Mouse (Mus musculus) kidney, postnatal 14 days (tissue): Measurements from ENCODE around the gene Ranbp9.

Source experiments
- DNase-seq: peaks from one replicate; pipeline ENCODE4 v3.0.0; 2022; ENCODE audit warnings: mixed read lengths

The Ranbp9 gene

DNA sequence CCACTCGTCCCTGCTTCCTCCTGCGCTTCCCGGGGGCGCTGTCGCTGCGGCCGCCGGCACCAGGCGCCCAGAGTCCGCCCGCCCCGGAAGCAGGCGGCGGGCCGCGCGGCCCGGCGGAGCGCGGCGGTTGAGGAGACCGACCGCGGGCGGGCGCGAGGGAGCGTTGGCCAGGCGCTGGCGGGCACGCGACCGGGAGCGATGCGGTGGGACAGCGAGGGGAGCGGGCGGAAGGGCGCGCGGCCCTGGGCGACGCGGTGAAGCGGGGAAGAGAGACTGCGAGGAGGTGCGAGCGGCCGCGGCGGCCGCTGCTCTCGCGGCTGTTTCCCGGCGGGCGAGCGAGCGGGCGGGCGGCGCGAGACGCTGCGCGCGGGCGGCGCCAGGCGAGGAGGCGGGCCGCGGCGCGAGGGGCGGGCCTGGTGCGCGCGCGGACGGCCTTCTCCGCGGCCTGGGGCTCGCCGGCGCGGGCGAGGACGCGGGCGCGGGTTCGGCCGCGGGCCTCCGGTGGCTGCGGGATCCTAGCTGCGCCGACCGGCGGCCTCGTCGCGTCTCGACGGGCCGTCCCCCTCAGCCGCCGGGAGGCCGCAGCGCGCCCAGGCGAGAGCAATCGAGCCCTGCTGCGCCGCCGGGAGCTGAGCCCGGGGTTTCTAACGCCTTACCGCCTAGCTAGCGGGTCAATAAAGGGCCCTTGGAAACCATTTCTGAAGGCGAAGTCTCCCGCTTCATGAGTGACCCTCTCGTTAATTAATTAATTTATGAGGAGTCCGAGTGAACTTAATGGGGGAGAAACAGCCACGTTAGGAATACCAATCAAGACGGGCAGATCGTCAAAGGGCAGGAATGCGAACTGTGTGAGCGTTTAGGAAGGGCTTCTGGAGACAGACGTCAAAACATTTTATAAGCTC, at the start of gene Ranbp9:
TSS of gene Ranbp9 (minus strand) at position 326 of the 902 bp plus-strand sequence.
- DNase-seq = peak; percentile 90

DNA sequence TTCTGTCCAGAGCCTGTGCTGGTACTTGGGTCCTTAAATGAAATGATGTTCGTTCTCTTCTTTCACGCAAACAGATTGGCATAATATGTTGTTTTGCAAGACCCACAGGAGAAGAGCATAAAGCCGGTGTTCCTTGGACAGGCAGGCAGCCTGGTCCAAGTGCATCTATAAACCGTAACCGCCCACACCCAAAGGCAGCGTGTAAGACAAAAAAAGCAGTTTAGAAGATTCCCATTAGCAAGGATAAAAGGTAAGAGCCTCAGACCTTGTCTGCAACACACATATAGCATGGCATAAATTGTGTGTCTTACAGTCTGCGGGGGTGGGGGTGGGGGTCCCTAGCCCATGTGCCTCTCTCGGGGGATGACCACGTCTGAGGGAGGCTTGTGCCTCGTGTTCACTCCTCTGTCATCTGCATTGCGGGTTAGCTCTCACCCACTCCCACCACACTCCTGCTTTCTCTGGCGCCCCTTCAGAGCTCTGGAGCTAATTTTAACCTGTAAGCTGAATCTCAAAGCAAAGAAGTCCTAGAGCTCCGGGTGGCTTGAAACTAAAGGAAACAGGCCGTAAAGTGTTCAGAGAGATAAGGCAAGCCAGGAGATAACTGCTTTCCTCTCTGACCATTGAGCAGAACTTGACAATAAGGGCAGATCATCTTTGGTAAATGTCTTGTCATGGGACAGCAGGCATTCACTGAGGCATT, 49.2 kb upstream of the Ranbp9 start:
- DNase-seq = no peak

DNA sequence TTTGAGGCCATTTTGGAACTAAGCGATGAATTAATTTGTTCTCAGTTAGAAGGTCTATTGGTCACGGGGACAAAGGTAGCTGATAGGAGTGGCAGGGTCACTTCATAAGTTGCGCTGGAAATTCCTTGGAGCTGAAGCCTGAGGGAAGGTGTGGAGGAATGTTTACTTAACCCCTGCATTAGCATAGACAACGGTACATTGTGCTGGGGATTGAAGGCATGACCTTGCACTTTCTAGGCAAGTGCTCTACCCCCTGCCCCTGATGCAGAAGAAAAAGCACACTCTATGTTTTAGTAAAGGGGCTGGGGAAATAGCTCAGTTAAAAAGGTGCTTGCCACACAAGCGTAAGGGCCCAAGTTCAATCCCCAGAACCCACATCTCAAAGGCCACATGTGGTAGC, 45.2 kb upstream of the Ranbp9 start:
- no peak for DNase-seq

DNA sequence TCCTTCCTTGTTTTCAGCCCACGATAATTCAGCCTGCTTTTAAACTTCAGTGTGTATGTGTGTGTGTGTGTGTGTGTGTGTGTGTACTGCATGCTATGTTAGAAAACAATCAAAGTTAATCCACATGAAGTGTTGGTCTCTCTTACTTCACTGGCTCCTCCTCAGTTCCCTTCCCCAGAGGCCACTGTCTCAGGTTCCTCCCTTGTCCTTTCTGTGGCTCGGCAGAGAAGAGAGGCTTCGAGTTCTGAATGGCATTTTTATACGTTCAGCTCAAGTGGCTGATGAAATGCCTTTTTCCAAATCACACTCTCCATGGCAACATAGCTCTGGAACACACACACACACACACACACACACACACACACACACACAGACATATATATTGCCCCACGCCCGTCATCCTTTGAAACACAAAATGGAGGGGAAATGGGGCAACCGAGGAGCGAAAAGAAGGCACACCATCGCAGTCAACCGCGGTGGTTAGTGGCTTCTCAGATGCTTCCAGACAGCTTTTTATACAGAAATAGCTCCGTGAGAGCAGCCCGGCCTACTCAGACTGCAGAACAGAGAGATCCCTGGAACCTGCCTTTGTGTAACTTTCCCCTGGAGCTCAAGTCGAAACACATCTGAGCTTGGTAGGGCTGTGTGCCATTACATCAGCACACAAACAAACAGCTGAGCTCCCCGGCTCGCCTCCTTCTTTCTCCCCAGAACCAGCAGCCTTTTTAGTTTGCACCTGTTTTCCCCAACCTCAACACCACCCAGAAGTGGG, 44.5 kb upstream of the Ranbp9 start:
- no peak for DNase-seq

GRCm38 (mm10) chr13:43524491-43525362, 43.6 kb upstream of the Ranbp9 start:
- DNase-seq = peak; percentile 33

GRCm38 (mm10) chr13:43523906-43524480, 42.9 kb upstream of the Ranbp9 start:
- no peak for DNase-seq

GRCm38 (mm10) chr13:43521940-43522339, 40.9 kb upstream of the Ranbp9 start:
- no peak for DNase-seq

DNA sequence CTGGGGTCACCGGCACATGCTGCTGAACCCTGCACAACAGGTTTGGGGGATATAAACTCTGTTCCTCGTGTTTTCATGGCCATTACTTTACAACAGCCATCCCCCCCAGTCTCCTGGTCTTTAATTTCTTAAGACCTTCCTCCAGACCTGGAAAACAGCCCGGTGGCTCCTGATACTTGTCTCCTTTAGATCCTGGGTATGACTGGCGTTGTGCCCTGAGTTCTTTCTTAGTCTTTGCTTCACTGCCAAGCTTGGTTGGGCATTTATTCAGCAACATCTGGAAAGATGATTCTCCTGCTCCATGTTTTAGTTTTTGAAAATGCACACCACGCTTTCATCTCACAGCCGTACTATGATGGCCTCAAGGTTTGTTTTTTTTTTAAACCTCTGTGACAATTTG, 38.2 kb upstream of the Ranbp9 start:
- no peak for DNase-seq

- no peak for DNase-seq
Measured at GRCm38 (mm10) chr13:43517371-43517770, 36.3 kb upstream of the Ranbp9 start.

- DNase-seq = no peak
Measured at GRCm38 (mm10) chr13:43516931-43517330, 35.8 kb upstream of the Ranbp9 start.

DNA sequence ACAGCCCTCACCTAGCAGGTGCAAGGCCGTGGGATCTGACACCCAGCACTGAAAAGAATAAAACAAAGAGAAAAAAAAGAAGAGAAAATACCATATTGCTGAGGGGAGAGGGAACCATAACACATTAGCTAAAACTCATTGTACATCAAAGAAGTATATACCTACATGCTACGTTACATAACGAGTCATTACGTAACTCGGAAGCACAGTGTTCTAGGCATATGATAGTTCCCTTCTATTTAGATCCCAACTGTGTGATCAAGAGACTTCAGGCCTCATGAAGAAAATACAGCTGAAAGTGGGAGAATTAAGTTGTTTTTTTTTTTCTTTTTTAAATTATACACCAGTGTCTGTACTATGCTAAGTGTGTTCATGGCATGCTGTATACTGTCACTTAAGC, 35.0 kb upstream of the Ranbp9 start:
- DNase-seq = no peak

DNA sequence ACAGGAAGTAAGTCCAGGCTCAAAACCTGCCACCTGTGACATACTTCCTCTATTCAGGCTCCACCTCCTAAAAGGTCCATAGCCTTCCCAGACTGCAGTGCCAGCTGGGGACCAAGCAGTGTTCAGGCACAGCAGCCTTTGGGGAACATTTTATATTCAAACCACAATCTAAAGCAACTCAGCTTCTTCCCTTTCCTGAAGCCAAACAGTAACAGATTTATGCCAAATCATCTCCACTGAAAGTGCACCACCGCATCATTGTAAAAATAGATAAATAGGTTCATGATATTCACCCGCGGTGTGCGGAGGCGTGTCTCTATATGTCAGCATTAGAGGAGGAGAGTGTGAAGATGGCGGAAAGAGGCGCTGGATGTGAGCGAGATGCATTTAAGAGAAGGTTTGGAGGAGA, 33.9 kb upstream of the Ranbp9 start:
- DNase-seq = no peak

DNA sequence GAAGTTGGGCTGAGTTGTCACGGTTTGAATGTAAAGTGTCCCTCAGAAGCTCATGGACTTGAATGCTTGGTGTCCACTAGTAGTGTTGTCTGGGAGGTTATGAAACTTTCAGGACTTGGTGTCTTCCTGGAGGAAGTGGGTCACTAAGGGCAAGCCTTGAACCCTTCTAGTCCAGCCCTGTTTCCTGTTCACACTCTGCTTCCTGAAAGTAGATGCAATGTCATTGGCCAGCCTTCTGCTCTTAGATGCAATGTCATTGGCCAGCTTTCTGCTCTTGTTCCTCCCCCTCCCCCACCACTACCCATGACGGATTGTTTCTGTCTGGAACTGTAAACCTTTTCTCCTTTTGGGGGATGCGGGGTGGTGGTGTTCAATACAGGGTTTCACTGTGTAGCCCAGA, 31.7 kb upstream of the Ranbp9 start:
- DNase-seq = no peak

GRCm38 (mm10) chr13:43505798-43506197, 24.7 kb upstream of the Ranbp9 start:
- DNase-seq = no peak

GRCm38 (mm10) chr13:43503395-43503850, 22.3 kb upstream of the Ranbp9 start:
- DNase-seq = peak; percentile 74

GRCm38 (mm10) chr13:43501601-43502000, 20.5 kb upstream of the Ranbp9 start:
- DNase-seq = no peak

DNA sequence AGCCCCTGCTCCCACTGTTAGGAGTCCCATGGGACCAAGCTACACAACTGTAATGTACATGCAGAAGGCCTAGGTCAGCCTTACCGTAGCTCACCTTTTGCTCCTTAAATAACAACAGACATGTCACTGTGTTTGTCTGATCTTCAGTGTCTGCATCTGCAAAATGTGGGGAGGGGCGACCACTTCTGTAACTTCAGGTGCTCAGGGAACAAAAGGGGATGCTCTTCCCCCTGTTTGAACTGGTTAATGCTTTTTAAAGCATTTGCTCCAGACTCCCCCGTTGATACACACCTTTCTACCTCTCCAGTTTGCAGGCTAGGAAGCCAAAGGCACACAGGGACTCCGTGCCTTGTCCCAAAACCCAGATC, 19.4 kb upstream of the Ranbp9 start:
- DNase-seq = no peak

- DNase-seq = no peak
Measured at GRCm38 (mm10) chr13:43499731-43500482, 18.8 kb upstream of the Ranbp9 start.

DNA sequence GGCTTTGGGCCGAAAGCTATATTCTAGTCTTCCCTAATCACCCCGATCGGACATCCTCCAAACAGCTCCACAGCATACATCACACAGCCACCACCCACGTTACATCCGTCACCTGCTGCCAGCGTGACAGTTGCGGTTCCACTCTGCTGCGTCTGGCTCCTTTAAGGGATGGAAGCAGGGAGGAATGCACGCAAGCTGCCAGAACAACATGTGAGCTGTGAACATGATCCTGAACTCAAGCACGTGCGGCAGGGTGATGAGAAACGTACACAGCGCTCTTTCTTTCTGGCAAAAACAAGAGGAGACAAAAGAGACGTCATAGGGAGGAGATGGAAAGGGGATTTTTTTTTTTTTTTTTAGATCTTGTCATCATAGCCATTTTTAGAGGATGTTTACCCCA, 17.8 kb upstream of the Ranbp9 start:
- DNase-seq = peak; percentile 26

GRCm38 (mm10) chr13:43497769-43498168, 16.7 kb upstream of the Ranbp9 start:
- no peak for DNase-seq

- DNase-seq = no peak
Measured at GRCm38 (mm10) chr13:43496660-43497059, 15.6 kb upstream of the Ranbp9 start.
